Mouse (Mus musculus) spleen, adult 2 months (tissue): ENCODE data around the gene Map4k1.

Source experiments
- CTCF ChIP-seq: fragments of 200-500 bp; IDR thresholded peaks from 2 replicates; pipeline ENCODE4 v1.5.1; 2011; ENCODE audit warnings: mild to moderate bottlenecking, inconsistent platforms; ENCODE audit not compliant: insufficient read depth, insufficient read length, insufficient replicate concordance; ENCODE audit errors: extremely low read depth
- POLR2A ChIP-seq: fragments of 200-500 bp; IDR thresholded peaks from 2 replicates; pipeline ENCODE4 v1.6.1; 2011; ENCODE audit warnings: low read depth, low read length, inconsistent platforms

DNA sequence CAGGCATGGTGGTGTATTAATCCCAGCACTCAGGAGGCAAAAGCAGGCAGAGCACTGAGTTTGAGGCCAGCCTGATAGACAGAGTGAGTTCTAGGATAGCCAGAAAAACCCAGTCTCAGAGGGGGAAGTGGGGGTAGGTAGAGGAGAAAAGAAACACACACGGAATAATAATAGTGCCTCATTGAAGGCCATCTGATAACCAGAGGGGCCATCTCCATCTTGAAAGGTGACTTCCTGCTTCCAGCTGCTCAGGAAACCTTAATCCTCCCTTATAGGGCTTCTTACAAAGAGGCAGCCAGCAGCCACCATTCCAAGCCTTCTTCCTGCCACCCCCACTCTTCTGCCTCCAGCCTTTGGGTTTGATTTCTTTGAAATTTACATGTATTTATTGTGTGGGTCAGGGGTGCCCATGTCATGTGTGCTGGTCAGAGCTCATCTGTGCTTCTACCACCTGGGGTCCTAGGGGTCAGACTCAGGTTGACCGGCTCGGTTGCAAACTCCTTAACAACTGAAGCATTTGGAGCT lies 18.4 kb upstream of the Map4k1 start:
- TF ChIP-seq POLR2A (no peak), CTCF (no peak)
